Mouse (Mus musculus) cerebellum, adult 2 months (tissue): Measurements from ENCODE around the gene Fgfr2. TPM values are rescaled to one million over a fixed set of nuclear protein-coding genes. Genes with fewer than 3 reads are reported as not detected.
"Not testable (repeated sequence)": the region's sequence is repeated elsewhere in the genome, so short reads cannot be mapped to it uniquely, and the experiment has no call there.

Source experiments
- DNase-seq, 2 experiments: peaks; one replicate each; pipeline ENCODE4 v3.0.0; 2021
- H3K27ac ChIP-seq: fragments of 200-500 bp; 2 replicates; pipeline ENCODE4 v1.5.1; 2012; ENCODE audit warnings: low read length, control low read depth, inconsistent platforms; ENCODE audit not compliant: insufficient read depth
- H3K27me3 ChIP-seq: fragments of 200-500 bp; 2 replicates; pipeline ENCODE4 v1.6.1; 2012; ENCODE audit warnings: inconsistent platforms, mild to moderate bottlenecking, low read length, moderate library complexity; ENCODE audit not compliant: control insufficient read depth, insufficient read depth
- H3K4me1 ChIP-seq: fragments of 200-500 bp; 2 replicates; pipeline ENCODE4 v1.6.1; 2011; ENCODE audit warnings: low read length; ENCODE audit not compliant: control insufficient read depth, insufficient read depth
- H3K4me3 ChIP-seq: fragments of 200-500 bp; replicated peaks from 2 replicates; pipeline ENCODE3; 2011; ENCODE audit warnings: mild to moderate bottlenecking, low read depth, low read length, control low read depth; ENCODE audit not compliant: insufficient read depth
- CTCF ChIP-seq: fragments of 200-500 bp; IDR thresholded peaks from 2 replicates; pipeline ENCODE4 v1.5.1; 2011; ENCODE audit warnings: low read depth, mild to moderate bottlenecking, control low read depth, low read length, moderate library complexity, borderline replicate concordance; ENCODE audit not compliant: insufficient read depth
- POLR2A ChIP-seq: fragments of 200-500 bp; IDR thresholded peaks from 2 replicates; pipeline ENCODE4 v1.6.1; 2011; ENCODE audit warnings: low read length, control low read depth, borderline replicate concordance; ENCODE audit not compliant: insufficient read depth
- WGBS: fragments of 180-500 bp; shearing (Covaris S2); methylation state at CpG from one replicate; pipeline ENCODE4 v1.1.7; 2018; 5-methylcytosine and 5-hydroxymethylcytosine counted together
- polyA plus RNA-seq: library from polyadenylated mRNA; depleted of rRNA; stranded (reverse); fragments of >200 nt; gene quantifications from 2 replicates; pipeline ENCODE4 v1.2.3, GENCODE M21; 2012

The Fgfr2 gene
- polyA plus RNA-seq, 1 experiment: 95.3 TPM

GRCm38 (mm10) chr7:131075956-131076355, 2047.2 kb downstream of the Fgfr2 start:
- TF ChIP-seq CTCF: peak; percentile 8; the same call in 1 of the 2 replicates
- TF ChIP-seq POLR2A: no peak
- Histone ChIP-seq H3K27ac (no peak overlapping the region), H3K4me1 (no peaks in the 10 kb centered on the region), H3K27me3 (no peaks in the 10 kb centered on the region), H3K4me3 (no peak overlapping the region)
- DNase-seq: peak; percentile 6 to 11
- 0% methylated on average over 1 of the region's 1 CpGs for WGBS

GRCm38 (mm10) chr7:131074098-131074497, 2049.1 kb downstream of the Fgfr2 start:
- H3K4me1 ChIP-seq, DNase-seq, H3K27ac ChIP-seq, H3K4me3 ChIP-seq, H3K27me3 ChIP-seq: not testable (repeated sequence)
- WGBS: 18% methylated on average over 6 of the region's 6 CpGs

GRCm38 (mm10) chr7:131073476-131073875, 2049.7 kb downstream of the Fgfr2 start:
- H3K4me1 ChIP-seq, H3K27me3 ChIP-seq: not testable (repeated sequence)
- WGBS: 83% methylated on average over 3 of the region's 3 CpGs

GRCm38 (mm10) chr7:131068191-131068590, 2055.0 kb downstream of the Fgfr2 start:
- H3K4me1 ChIP-seq, H3K4me3 ChIP-seq, H3K27me3 ChIP-seq, H3K27ac ChIP-seq: not testable (repeated sequence)
- WGBS: 6% methylated on average over 1 of the region's 1 CpGs
- DNase-seq: peak; percentile 2 to 17

More at GRCm38 (mm10) chr7:131073476-131073875, 2049.7 kb downstream of the Fgfr2 start:
- H3K27ac ChIP-seq, DNase-seq, H3K4me3 ChIP-seq: not testable (repeated sequence)

- no peaks in the 10 kb centered on the region for H3K27me3 ChIP-seq
- no peaks in the 10 kb centered on the region for H3K4me1 ChIP-seq
- TF ChIP-seq CTCF (no peak), POLR2A (no peak)
- H3K4me3 ChIP-seq: no peak overlapping the region
- DNase-seq: peak in 1 of 2 experiments; percentile 10
- 93% methylated on average over 2 of the region's 2 CpGs for WGBS
- no peak overlapping the region for H3K27ac ChIP-seq
These were observed 2060.6 kb downstream of the Fgfr2 start for GRCm38 (mm10) chr7:131062541-131062940.

GRCm38 (mm10) chr7:131059808-131060207, 2063.3 kb downstream of the Fgfr2 start:
- H3K4me3 ChIP-seq, H3K4me1 ChIP-seq, H3K27ac ChIP-seq, DNase-seq, H3K27me3 ChIP-seq: not testable (repeated sequence)
- 70% methylated on average over 2 of the region's 2 CpGs for WGBS

- not testable (repeated sequence) for H3K27me3 ChIP-seq, H3K27ac ChIP-seq, H3K4me3 ChIP-seq, DNase-seq, H3K4me1 ChIP-seq
- WGBS: 55% methylated on average over 9 of the region's 9 CpGs
These were observed 2065.2 kb downstream of the Fgfr2 start for GRCm38 (mm10) chr7:131057918-131058317.

- no peak overlapping the region for H3K27ac ChIP-seq
- no peaks in the 10 kb centered on the region for H3K4me1 ChIP-seq
- no peak overlapping the region for H3K4me3 ChIP-seq
- TF ChIP-seq POLR2A: no peak
- peak; percentile 33; the same call in 1 of the 2 replicates for TF ChIP-seq CTCF
- H3K27me3 ChIP-seq: no peaks in the 10 kb centered on the region
- DNase-seq: no peak
These were observed 2068.3 kb downstream of the Fgfr2 start for GRCm38 (mm10) chr7:131054808-131055370.

GRCm38 (mm10) chr7:131049829-131050228, 2073.3 kb downstream of the Fgfr2 start:
- not testable (repeated sequence) for H3K27me3 ChIP-seq, H3K27ac ChIP-seq
- WGBS: 56% methylated on average over 8 of the region's 8 CpGs

More at GRCm38 (mm10) chr7:131049829-131050228, 2073.3 kb downstream of the Fgfr2 start:
- H3K4me1 ChIP-seq, H3K4me3 ChIP-seq, DNase-seq: not testable (repeated sequence)
